Mouse (Mus musculus): Measurements from ENCODE around the gene Psmd3. TPM values are rescaled to one million over a fixed set of nuclear protein-coding genes. Genes with fewer than 3 reads are reported as not detected.

Psmd3 gene
- polyA plus RNA-seq, 1 experiment from 2014 or later, result 86.4 TPM

GRCm38 (mm10) chr11:98720756-98721155 lies 38.4 kb downstream of the Psmd3 start:
- Histone ChIP-seq H3K4me1 (ENCODE audit: control insufficient read depth, low read depth, low read length) (peaks cover 6% of the 10 kb centered on the region; the same call in 1 of the 2 replicates), H3K27ac (ENCODE audit: low read length) (no peak overlapping the region), H3K9ac (ENCODE audit: low read depth, low read length) (no peak overlapping the region), H3K9me3 (replicated peaks; ENCODE audit: control insufficient read depth, low read length) (no peaks in the 10 kb centered on the region), H3K27me3 (ENCODE audit: control insufficient read depth, insufficient read depth, low read depth, low read length) (no peaks in the 10 kb centered on the region), H3K4me3 (ENCODE audit: low read depth, low read length) (no peak overlapping the region), H3K4me2 (ENCODE audit: low read depth, low read length) (no peak overlapping the region), H3K36me3 (ENCODE audit: control insufficient read depth, insufficient read depth) (peaks cover 4% of the 10 kb centered on the region; the same call in 1 of the 2 replicates)
- no peak for ATAC-seq (ENCODE audit: low read depth)
- 53% methylated on average over 2 of the region's 2 CpGs for WGBS (ENCODE audit: insufficient replicate concordance)

GRCm38 (mm10) chr11:98721458-98722226 lies 39.3 kb downstream of the Psmd3 start:
- peaks cover 6% of the 10 kb centered on the region; the same call in 1 of the 2 replicates for H3K4me1 ChIP-seq (ENCODE audit: control insufficient read depth, low read depth, low read length)
- ATAC-seq (ENCODE audit: low read depth), result no peak
- H3K27ac ChIP-seq (ENCODE audit: low read length), result no peak overlapping the region
- 72% methylated on average over 24 of the region's 24 CpGs for WGBS (ENCODE audit: insufficient replicate concordance)
- H3K4me3 ChIP-seq (ENCODE audit: low read depth, low read length), result no peak overlapping the region
- peaks cover 4% of the 10 kb centered on the region; the same call in 1 of the 2 replicates for H3K36me3 ChIP-seq (ENCODE audit: control insufficient read depth, insufficient read depth)
- H3K4me2 ChIP-seq (ENCODE audit: low read depth, low read length), result no peak overlapping the region
- no peaks in the 10 kb centered on the region for H3K9me3 ChIP-seq (replicated peaks; ENCODE audit: control insufficient read depth, low read length)
- H3K27me3 ChIP-seq (ENCODE audit: control insufficient read depth, insufficient read depth, low read depth, low read length), result no peaks in the 10 kb centered on the region
- no peak overlapping the region for H3K9ac ChIP-seq (ENCODE audit: low read depth, low read length)

GRCm38 (mm10) chr11:98723098-98723497 lies 40.7 kb downstream of the Psmd3 start:
- H3K9ac ChIP-seq (ENCODE audit: low read depth, low read length), result no peak overlapping the region
- ATAC-seq (ENCODE audit: low read depth), result no peak
- no peaks in the 10 kb centered on the region for H3K27me3 ChIP-seq (ENCODE audit: control insufficient read depth, insufficient read depth, low read depth, low read length)
- no peaks in the 10 kb centered on the region for H3K9me3 ChIP-seq (replicated peaks; ENCODE audit: control insufficient read depth, low read length)
- WGBS (ENCODE audit: insufficient replicate concordance), result 67% methylated on average over 7 of the region's 7 CpGs
- no peak overlapping the region for H3K4me2 ChIP-seq (ENCODE audit: low read depth, low read length)
- no peaks in the 10 kb centered on the region; the same call in 1 of the 2 replicates for H3K36me3 ChIP-seq (ENCODE audit: control insufficient read depth, insufficient read depth)
- H3K4me1 ChIP-seq (ENCODE audit: control insufficient read depth, low read depth, low read length), result peaks cover 4% of the 10 kb centered on the region
- no peak overlapping the region for H3K4me3 ChIP-seq (ENCODE audit: low read depth, low read length)
- H3K27ac ChIP-seq (ENCODE audit: low read length), result no peak overlapping the region

- H3K27ac ChIP-seq (ENCODE audit: low read length), result no peak overlapping the region
- no peaks in the 10 kb centered on the region for H3K27me3 ChIP-seq (ENCODE audit: control insufficient read depth, insufficient read depth, low read depth, low read length)
- no peak overlapping the region for H3K4me3 ChIP-seq (ENCODE audit: low read depth, low read length)
- ATAC-seq (ENCODE audit: low read depth), result no peak
- H3K4me2 ChIP-seq (ENCODE audit: low read depth, low read length), result no peak overlapping the region
- H3K36me3 ChIP-seq (ENCODE audit: control insufficient read depth, insufficient read depth), result no peaks in the 10 kb centered on the region; the same call in 1 of the 2 replicates
- peaks cover 9% of the 10 kb centered on the region for H3K4me1 ChIP-seq (ENCODE audit: control insufficient read depth, low read depth, low read length)
- H3K9me3 ChIP-seq (replicated peaks; ENCODE audit: control insufficient read depth, low read length), result no peaks in the 10 kb centered on the region
- 83% methylated on average over 15 of the region's 15 CpGs for WGBS (ENCODE audit: insufficient replicate concordance)
- no peak overlapping the region for H3K9ac ChIP-seq (ENCODE audit: low read depth, low read length)
Observed at GRCm38 (mm10) chr11:98725926-98726506, 43.7 kb downstream of the Psmd3 start.

DNA sequence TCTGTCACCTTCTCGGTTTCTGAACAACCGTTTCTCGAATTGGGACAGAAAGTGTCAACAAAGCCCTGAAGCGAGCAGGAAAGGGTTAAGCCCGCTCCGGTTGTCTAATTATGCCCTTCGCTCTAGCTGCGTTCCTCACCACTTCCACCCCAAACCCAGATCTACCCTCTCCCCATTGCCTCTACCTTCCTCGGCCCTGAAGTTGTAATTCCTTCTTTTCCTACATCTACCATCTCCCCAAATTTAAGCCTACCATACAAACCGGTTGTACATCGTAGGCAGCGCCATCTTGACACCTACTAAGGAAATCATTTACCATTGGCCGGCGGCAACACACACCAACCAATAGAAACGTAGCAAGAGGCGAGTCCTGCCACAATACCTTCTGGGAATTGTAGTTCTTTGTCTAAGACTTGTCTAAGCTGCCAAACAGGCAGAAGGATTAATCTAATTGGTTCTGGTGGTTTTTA lies 46.8 kb downstream of the Psmd3 start, which contains the start of gene Med24:
Gene Med24 (minus strand): TSS at position 317 of the 470 bp plus-strand sequence.
- Histone ChIP-seq H3K4me1 (ENCODE audit: control insufficient read depth, low read depth, low read length) (peaks cover 9% of the 10 kb centered on the region), H3K4me2 (ENCODE audit: low read depth, low read length) (peak within 1 kb of the TSS; percentile 79), H3K27ac (ENCODE audit: low read length) (peak within 1 kb of the TSS; percentile 73), H3K36me3 (ENCODE audit: control insufficient read depth, insufficient read depth) (no peaks in the 10 kb centered on the region; the same call in 1 of the 2 replicates), H3K9me3 (replicated peaks; ENCODE audit: control insufficient read depth, low read length) (peaks cover 2% of the 10 kb centered on the region; the same call in 1 of the 2 replicates), H3K4me3 (ENCODE audit: low read depth, low read length) (peak within 1 kb of the TSS; percentile 83), H3K27me3 (ENCODE audit: control insufficient read depth, insufficient read depth, low read depth, low read length) (no peaks in the 10 kb centered on the region), H3K9ac (ENCODE audit: low read depth, low read length) (peak within 1 kb of the TSS; percentile 73)
- WGBS (ENCODE audit: insufficient replicate concordance), result under 1% methylated on average over 16 of the region's 16 CpGs
- ATAC-seq (ENCODE audit: low read depth), result peak; percentile 99

- H3K9ac ChIP-seq (ENCODE audit: low read depth, low read length), result no peak overlapping the region
- no peak overlapping the region for H3K27ac ChIP-seq (ENCODE audit: low read length)
- ATAC-seq (ENCODE audit: low read depth), result no peak
- H3K4me1 ChIP-seq (ENCODE audit: control insufficient read depth, low read depth, low read length), result peaks cover 9% of the 10 kb centered on the region
- no peaks in the 10 kb centered on the region for H3K27me3 ChIP-seq (ENCODE audit: control insufficient read depth, insufficient read depth, low read depth, low read length)
- H3K9me3 ChIP-seq (replicated peaks; ENCODE audit: control insufficient read depth, low read length), result peaks cover 3% of the 10 kb centered on the region; the same call in 1 of the 2 replicates
- no peak overlapping the region for H3K4me3 ChIP-seq (ENCODE audit: low read depth, low read length)
- no peaks in the 10 kb centered on the region; the same call in 1 of the 2 replicates for H3K36me3 ChIP-seq (ENCODE audit: control insufficient read depth, insufficient read depth)
- WGBS (ENCODE audit: insufficient replicate concordance), result 59% methylated on average over 4 of the region's 4 CpGs
- H3K4me2 ChIP-seq (ENCODE audit: low read depth, low read length), result no peak overlapping the region
Observed at GRCm38 (mm10) chr11:98730727-98731126, 48.4 kb downstream of the Psmd3 start.

DNA sequence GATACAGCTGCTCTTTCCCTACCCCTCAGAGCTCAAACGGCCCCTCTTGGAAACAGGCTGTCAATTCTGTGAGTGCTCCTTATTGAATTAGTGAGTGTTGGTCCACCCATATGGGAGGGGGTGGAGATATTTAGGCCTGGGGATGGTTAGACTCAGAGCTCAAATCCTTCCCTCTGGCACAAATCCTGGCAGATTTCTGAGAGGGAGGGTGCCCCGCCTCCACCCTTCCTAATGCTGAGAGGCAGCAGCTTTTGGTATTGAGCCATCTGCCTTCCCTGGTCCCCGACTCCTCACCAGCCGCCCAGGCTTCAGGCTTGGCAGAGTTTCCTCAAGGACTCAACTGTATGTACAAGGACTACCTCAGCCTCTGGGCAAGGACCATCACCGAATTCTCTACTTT lies 48.8 kb downstream of the Psmd3 start:
- no peak overlapping the region for H3K4me2 ChIP-seq (ENCODE audit: low read depth, low read length)
- no peak overlapping the region for H3K4me3 ChIP-seq (ENCODE audit: low read depth, low read length)
- ATAC-seq (ENCODE audit: low read depth), result no peak
- no peak overlapping the region for H3K27ac ChIP-seq (ENCODE audit: low read length)
- H3K36me3 ChIP-seq (ENCODE audit: control insufficient read depth, insufficient read depth), result no peaks in the 10 kb centered on the region; the same call in 1 of the 2 replicates
- H3K27me3 ChIP-seq (ENCODE audit: control insufficient read depth, insufficient read depth, low read depth, low read length), result no peaks in the 10 kb centered on the region
- H3K9me3 ChIP-seq (replicated peaks; ENCODE audit: control insufficient read depth, low read length), result peaks cover 3% of the 10 kb centered on the region; the same call in 1 of the 2 replicates
- peaks cover 9% of the 10 kb centered on the region for H3K4me1 ChIP-seq (ENCODE audit: control insufficient read depth, low read depth, low read length)
- H3K9ac ChIP-seq (ENCODE audit: low read depth, low read length), result no peak overlapping the region
- WGBS (ENCODE audit: insufficient replicate concordance), result 54% methylated on average over 5 of the region's 5 CpGs

DNA sequence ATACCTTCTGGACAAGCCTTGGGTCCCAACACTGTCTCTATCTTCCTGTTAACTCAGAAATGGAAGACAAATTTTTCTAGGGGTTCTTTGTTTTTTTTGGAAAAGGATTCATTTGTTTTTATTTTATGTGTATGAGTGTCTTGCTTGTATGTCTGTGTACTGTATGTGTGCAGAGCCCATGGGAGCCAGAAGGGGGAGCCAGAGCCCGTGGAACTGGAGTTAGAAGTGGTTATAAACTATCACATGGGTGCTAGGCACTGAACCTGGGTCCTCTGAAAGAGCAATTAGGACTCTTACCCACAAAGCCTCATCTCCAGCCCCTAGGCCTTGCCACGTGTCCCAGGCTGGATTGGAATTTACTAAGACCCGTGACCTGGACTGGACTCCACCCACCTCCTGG lies 51.7 kb downstream of the Psmd3 start:
- 71% methylated on average over 3 of the region's 3 CpGs for WGBS (ENCODE audit: insufficient replicate concordance)
- Histone ChIP-seq H3K4me2 (ENCODE audit: low read depth, low read length) (no peak overlapping the region), H3K9me3 (replicated peaks; ENCODE audit: control insufficient read depth, low read length) (peaks cover 3% of the 10 kb centered on the region; the same call in 1 of the 2 replicates), H3K27ac (ENCODE audit: low read length) (no peak overlapping the region), H3K36me3 (ENCODE audit: control insufficient read depth, insufficient read depth) (no peaks in the 10 kb centered on the region), H3K9ac (ENCODE audit: low read depth, low read length) (no peak overlapping the region), H3K27me3 (ENCODE audit: control insufficient read depth, insufficient read depth, low read depth, low read length) (no peaks in the 10 kb centered on the region), H3K4me1 (ENCODE audit: control insufficient read depth, low read depth, low read length) (peaks cover 12% of the 10 kb centered on the region), H3K4me3 (ENCODE audit: low read depth, low read length) (no peak overlapping the region)
- no peak for ATAC-seq (ENCODE audit: low read depth)

- H3K27ac ChIP-seq (ENCODE audit: low read length), result no peak overlapping the region
- H3K4me3 ChIP-seq (ENCODE audit: low read depth, low read length), result no peak overlapping the region
- peaks cover 20% of the 10 kb centered on the region for H3K4me1 ChIP-seq (ENCODE audit: control insufficient read depth, low read depth, low read length)
- H3K27me3 ChIP-seq (ENCODE audit: control insufficient read depth, insufficient read depth, low read depth, low read length), result no peaks in the 10 kb centered on the region
- WGBS (ENCODE audit: insufficient replicate concordance), result 82% methylated on average over 4 of the region's 4 CpGs
- no peak for ATAC-seq (ENCODE audit: low read depth)
- H3K9me3 ChIP-seq (replicated peaks; ENCODE audit: control insufficient read depth, low read length), result peaks cover 3% of the 10 kb centered on the region; the same call in 1 of the 2 replicates
- no peak overlapping the region for H3K4me2 ChIP-seq (ENCODE audit: low read depth, low read length)
- H3K36me3 ChIP-seq (ENCODE audit: control insufficient read depth, insufficient read depth), result no peaks in the 10 kb centered on the region
- H3K9ac ChIP-seq (ENCODE audit: low read depth, low read length), result no peak overlapping the region
Observed at GRCm38 (mm10) chr11:98735111-98735510, 52.8 kb downstream of the Psmd3 start.
